8 mouse cellular contexts compared by ENCODE assay signal in genomic region chr14:51984247-51985231, GRCm38 (mm10). TPM values are rescaled to one million over a fixed set of nuclear protein-coding genes. Genes with fewer than 3 reads are reported as not detected.
DNase-seq lines count a peak whose midpoint lies in the region; ATAC-seq and TF ChIP-seq lines count a peak whose summit lies in the region.

Gene Arhgef40 (plus strand): TSS chr14:51984719.

- ATAC-seq in embryonic facial prominence, embryonic 13.5 days (ENCODE audit: insufficient number of reproducible peaks, insufficient read depth, low FRiP score, low TSS enrichment, low read depth) = peak; percentile 89
- peak; percentile 88 for ATAC-seq in kidney, embryonic 15.5 days (replicated peaks; ENCODE audit: low FRiP score)
- ATAC-seq in liver, embryonic 14.5 days (ENCODE audit: insufficient read depth) = peak; percentile 69

- peak within 1 kb of the TSS; percentile 91 for H3K9ac ChIP-seq in embryonic facial prominence, embryonic 13.5 days
- peak within 1 kb of the TSS; percentile 72 for H3K9ac ChIP-seq in kidney, embryonic 15.5 days
- peak within 1 kb of the TSS; percentile 62 for H3K9ac ChIP-seq in liver, embryonic 14.5 days (replicated peaks)

- peaks cover 29% of the 10 kb centered on the region for H3K36me3 ChIP-seq in embryonic facial prominence, embryonic 13.5 days
- peaks cover 24% of the 10 kb centered on the region for H3K36me3 ChIP-seq in heart, embryonic 10.5 days
- peaks cover 24% of the 10 kb centered on the region for H3K36me3 ChIP-seq in kidney, embryonic 15.5 days
- no peaks in the 10 kb centered on the region for H3K36me3 ChIP-seq in liver, embryonic 14.5 days (replicated peaks; ENCODE audit: control insufficient read depth, insufficient read depth, low read depth)

- H3K27me3 ChIP-seq in embryonic facial prominence, embryonic 13.5 days = no peaks in the 10 kb centered on the region
- 0 out of 2 replicates have a peak, but pooled peaks cover 9% of the 10 kb centered on the region for H3K27me3 ChIP-seq in heart, embryonic 10.5 days (ENCODE audit: insufficient read depth, poor library complexity, severe bottlenecking)
- H3K27me3 ChIP-seq in kidney, embryonic 15.5 days = no peaks in the 10 kb centered on the region
- H3K27me3 ChIP-seq in liver, embryonic 14.5 days (ENCODE audit: control insufficient read depth, insufficient read depth, low read length) = no peaks in the 10 kb centered on the region

- peak within 1 kb of the TSS; percentile 77 for H3K4me3 ChIP-seq in embryonic facial prominence, embryonic 13.5 days
- H3K4me3 ChIP-seq in heart, embryonic 10.5 days = peak within 1 kb of the TSS; percentile 78
- H3K4me3 ChIP-seq in kidney, embryonic 15.5 days (replicated peaks) = peak within 1 kb of the TSS; percentile 62
- peak within 1 kb of the TSS; percentile 64 to 66 for H3K4me3 ChIP-seq in liver, embryonic 14.5 days (ENCODE audit: insufficient read depth in 1 of 2, low read depth in 2 of 2, low read length in 2 of 2)

- TF ChIP-seq CTCF in liver, embryonic 14.5 days (IDR thresholded peaks at IDR 0.05; ENCODE audit: low read depth) = no peak

- H3K4me2 ChIP-seq in embryonic facial prominence, embryonic 13.5 days = peak within 1 kb of the TSS; percentile 84
- H3K4me2 ChIP-seq in kidney, embryonic 15.5 days = peak within 1 kb of the TSS; percentile 92
- peak within 1 kb of the TSS; percentile 89 for H3K4me2 ChIP-seq in liver, embryonic 14.5 days (ENCODE audit: low read depth)

- DNase-seq in CD4-positive, CD25-positive, alpha-beta regulatory T cell, adult 2 months (ENCODE audit: low read depth, low spot score) = peak; percentile 59
- DNase-seq in adrenal gland, postnatal 36 days = peak; percentile 83 to 91
- DNase-seq in heart, embryonic 10.5 days (ENCODE audit: low spot score) = peak; percentile 91
- DNase-seq in liver, embryonic 14.5 days (ENCODE audit: low read depth in 3 of 3, low spot score in 3 of 3) = no peak
- peak; percentile 85 for DNase-seq in neural tube, embryonic 10.5 days (ENCODE audit: extremely low spot score, low spot score)
- DNase-seq in testis, postnatal 14 days (ENCODE audit: low spot score) = peak; percentile 79

- no peak for TF ChIP-seq EP300 in liver, embryonic 14.5 days (IDR thresholded peaks at IDR 0.05; ENCODE audit: low read depth)

- no peaks in the 10 kb centered on the region for H3K9me3 ChIP-seq in embryonic facial prominence, embryonic 13.5 days
- no peaks in the 10 kb centered on the region for H3K9me3 ChIP-seq in heart, embryonic 10.5 days
- H3K9me3 ChIP-seq in kidney, embryonic 15.5 days (replicated peaks) = no peaks in the 10 kb centered on the region
- H3K9me3 ChIP-seq in liver, embryonic 14.5 days (ENCODE audit: control insufficient read depth, low read length) = no peaks in the 10 kb centered on the region

- H3K4me1 ChIP-seq in embryonic facial prominence, embryonic 13.5 days = peaks cover 39% of the 10 kb centered on the region
- peaks cover 23% of the 10 kb centered on the region for H3K4me1 ChIP-seq in heart, embryonic 10.5 days
- peaks cover 52% of the 10 kb centered on the region for H3K4me1 ChIP-seq in kidney, embryonic 15.5 days
- peaks cover 29 to 32% of the 10 kb centered on the region in 2 experiments for H3K4me1 ChIP-seq in liver, embryonic 14.5 days (replicated peaks; ENCODE audit: control insufficient read depth in 2 of 2, insufficient read depth in 2 of 2, low read length in 1 of 2)

- peak within 1 kb of the TSS; percentile 98 for H3K27ac ChIP-seq in embryonic facial prominence, embryonic 13.5 days
- peak within 1 kb of the TSS; percentile 94 for H3K27ac ChIP-seq in heart, embryonic 10.5 days
- H3K27ac ChIP-seq in kidney, embryonic 15.5 days = peak within 1 kb of the TSS; percentile 96
- peak within 1 kb of the TSS; percentile 40 for H3K27ac ChIP-seq in liver, embryonic 14.5 days

- under 1% methylated on average over 47 of the region's 74 CpGs for WGBS in embryonic facial prominence, embryonic 13.5 days
- WGBS in heart, embryonic 10.5 days = under 1% methylated on average over 63 of the region's 74 CpGs
- under 1% methylated on average over 68 of the region's 74 CpGs for WGBS in kidney, embryonic 15.5 days
- WGBS in liver, embryonic 14.5 days (ENCODE audit: insufficient replicate concordance) = 1% methylated on average over 49 of the region's 74 CpGs

RNA-seq across cellular contexts. Expression of gene Arhgef40, which starts in this region (rescaled TPM):
- 10 to 100 TPM; 46.6 to 51.6 TPM for total RNA-seq in adrenal gland, postnatal 36 days (2021)
- 165 and 167 TPM in 2 replicates for polyA plus RNA-seq in embryonic facial prominence, embryonic 13.5 days (2015; fragmentation: Nextera tagmentation; extraction: Ambion mirVana)
- 72.3 and 86.4 TPM in 2 replicates for polyA plus RNA-seq in heart, embryonic 10.5 days (2016; fragmentation: Nextera tagmentation; extraction: Ambion mirVana)
- 86.1 and 105 TPM in 2 replicates for polyA plus RNA-seq in kidney, embryonic 15.5 days (2015; fragmentation: Nextera tagmentation; extraction: Ambion mirVana)
- polyA plus RNA-seq in liver, embryonic 14.5 days (2012; rRNA removed) = 14.1 and 15.3 TPM in 2 replicates
- polyA plus RNA-seq in liver, embryonic 14.5 days (2014; fragmentation: Nextera tagmentation; extraction: Ambion mirVana) = 9.4 and 16.5 TPM in 2 replicates

Comparison
In these comparisons a context has a peak if more than half of its experiments do, and no peak if none do; other contexts are left out.
1. DNase-seq: peak in CD4-positive, CD25-positive, alpha-beta regulatory T cell, adult 2 months (single experiment), adrenal gland, postnatal 36 days (2 of 2), heart, embryonic 10.5 days (single experiment), neural tube, embryonic 10.5 days (single experiment) and testis, postnatal 14 days (single experiment); none in liver, embryonic 14.5 days (0 of 3).
2. H3K27ac ChIP-seq: peak in every context shown above with its lines; median percentile 98 in embryonic facial prominence, embryonic 13.5 days; 96 in kidney, embryonic 15.5 days; 94 in heart, embryonic 10.5 days; 40 in liver, embryonic 14.5 days.
3. Peak in every context shown above with its lines, with median percentiles within 50 percentile points of each other: ATAC-seq, H3K4me2 ChIP-seq, H3K4me3 ChIP-seq and H3K9ac ChIP-seq.